Mouse (Mus musculus) forebrain, embryonic 13.5 days (tissue): ENCODE results near the gene Ttc41. TPM values are rescaled to one million over a fixed set of nuclear protein-coding genes. Genes with fewer than 3 reads are reported as not detected.
A peak's percentile ranks its signal among the peaks of the same experiment; 100 is the strongest.

ENCODE experiments used
- ATAC-seq: fragments of 200-750 bp; cut with Nextera tagmentation; 2 replicates; pipeline ENCODE4 v1.8.0; 2017
- H3K27ac ChIP-seq: fragments of 300-500 bp; sonication (generic); 2 replicates; pipeline ENCODE4 v1.5.1; 2015; ENCODE audit warnings: inconsistent platforms, mild to moderate bottlenecking, moderate library complexity
- H3K27me3 ChIP-seq: fragments of 300-500 bp; sonication (generic); 2 replicates; pipeline ENCODE4 v1.6.1; 2015; ENCODE audit warnings: mild to moderate bottlenecking, inconsistent platforms
- H3K36me3 ChIP-seq: fragments of 300-500 bp; sonication (generic); 2 replicates; pipeline ENCODE4 v1.6.1; 2015; ENCODE audit warnings: mild to moderate bottlenecking, inconsistent platforms; ENCODE audit not compliant: poor library complexity, severe bottlenecking
- H3K4me1 ChIP-seq: fragments of 300-500 bp; sonication (generic); 2 replicates; pipeline ENCODE4 v1.6.1; 2015; ENCODE audit warnings: inconsistent platforms
- H3K4me2 ChIP-seq: fragments of 300-500 bp; sonication (generic); 2 replicates; pipeline ENCODE4 v1.6.1; 2015; ENCODE audit warnings: inconsistent platforms, mild to moderate bottlenecking, moderate library complexity
- H3K4me3 ChIP-seq: fragments of 300-500 bp; sonication (generic); 2 replicates; pipeline ENCODE4 v1.5.1; 2015; ENCODE audit warnings: mild to moderate bottlenecking, inconsistent platforms
- H3K9ac ChIP-seq: fragments of 300-500 bp; sonication (generic); 2 replicates; pipeline ENCODE4 v1.6.1; 2015; ENCODE audit warnings: mild to moderate bottlenecking, inconsistent platforms
- H3K9me3 ChIP-seq: fragments of 300-500 bp; sonication (generic); replicated peaks from 2 replicates; pipeline ENCODE4 v1.6.1; 2016; ENCODE audit warnings: inconsistent platforms
- WGBS: fragments of 180-500 bp; shearing (Covaris S2); methylation state at CpG from one replicate; pipeline ENCODE4 v1.1.7; 2015; 5-methylcytosine and 5-hydroxymethylcytosine counted together
- polyA plus RNA-seq: library from polyadenylated mRNA; unstranded; fragments of >200 nt; fragmentation: Nextera tagmentation; extraction: Ambion mirVana; gene quantifications from 2 replicates; pipeline ENCODE4 v1.2.1, GENCODE M21; 2015

Ttc41 gene
- polyA plus RNA-seq, 1 experiment from 2014 or later, result 1.7 TPM

- Histone ChIP-seq H3K36me3 (no peaks in the 10 kb centered on the region), H3K4me2 (no peak overlapping the region), H3K9ac (no peak overlapping the region), H3K4me3 (no peak overlapping the region), H3K4me1 (peaks cover 10% of the 10 kb centered on the region), H3K9me3 (no peaks in the 10 kb centered on the region), H3K27ac (no peak overlapping the region), H3K27me3 (no peaks in the 10 kb centered on the region)
- ATAC-seq, result no peak
- 83% methylated on average over 7 of the region's 7 CpGs for whole genome bisulfite sequencing
Measured at GRCm38 (mm10) chr10:86789146-86789672, 83.6 kb downstream of the Ttc41 start.

- no peak overlapping the region for H3K4me3 ChIP-seq
- peaks cover 10% of the 10 kb centered on the region for H3K4me1 ChIP-seq
- whole genome bisulfite sequencing, result 86% methylated on average over 7 of the region's 7 CpGs
- H3K4me2 ChIP-seq, result no peak overlapping the region
- H3K9me3 ChIP-seq, result no peaks in the 10 kb centered on the region
- H3K9ac ChIP-seq, result no peak overlapping the region
- no peaks in the 10 kb centered on the region for H3K36me3 ChIP-seq
- no peak overlapping the region for H3K27ac ChIP-seq
- no peaks in the 10 kb centered on the region for H3K27me3 ChIP-seq
- ATAC-seq, result no peak
Measured at GRCm38 (mm10) chr10:86791507-86792184, 86.0 kb downstream of the Ttc41 start.

GRCm38 (mm10) chr10:86793509-86793951 is 87.9 kb downstream of the Ttc41 start:
- no peaks in the 10 kb centered on the region for H3K27me3 ChIP-seq
- H3K27ac ChIP-seq, result no peak overlapping the region
- H3K9me3 ChIP-seq, result no peaks in the 10 kb centered on the region
- H3K36me3 ChIP-seq, result no peaks in the 10 kb centered on the region
- no peak overlapping the region for H3K4me3 ChIP-seq
- WGBS, result 71% methylated on average over 2 of the region's 2 CpGs
- no peak overlapping the region for H3K9ac ChIP-seq
- 0 out of 2 replicates have a peak, but pooled peaks cover 1% of the 10 kb centered on the region for H3K4me1 ChIP-seq
- H3K4me2 ChIP-seq, result no peak overlapping the region
- ATAC-seq, result no peak

DNA sequence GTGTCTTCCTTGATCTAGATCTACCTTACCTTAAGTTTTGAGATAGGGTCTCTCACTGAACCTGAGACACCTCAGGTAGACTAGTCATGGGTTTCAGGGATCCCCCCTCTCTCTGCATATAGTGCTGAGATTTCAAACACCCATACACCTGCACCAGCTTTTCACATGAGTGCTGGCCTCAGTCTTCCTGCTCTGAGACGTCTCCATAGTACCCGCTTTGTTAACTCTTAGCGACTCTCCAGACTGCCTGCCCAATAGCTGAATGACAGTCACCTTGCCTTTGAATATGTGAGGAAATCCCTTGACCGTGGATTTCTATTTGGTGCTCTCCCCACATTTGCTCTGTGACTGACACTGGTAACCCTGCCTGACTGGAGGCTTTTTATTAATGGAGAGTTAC is 88.6 kb downstream of the Ttc41 start:
- Histone ChIP-seq H3K9ac (no peak overlapping the region), H3K27ac (no peak overlapping the region), H3K4me3 (no peak overlapping the region), H3K36me3 (no peaks in the 10 kb centered on the region), H3K9me3 (no peaks in the 10 kb centered on the region), H3K4me2 (no peak overlapping the region), H3K27me3 (no peaks in the 10 kb centered on the region), H3K4me1 (no peaks in the 10 kb centered on the region)
- no peak for ATAC-seq
- WGBS, result 90% methylated on average over 4 of the region's 4 CpGs

GRCm38 (mm10) chr10:86794794-86795535 is 89.4 kb downstream of the Ttc41 start:
- Histone ChIP-seq H3K27me3 (no peaks in the 10 kb centered on the region), H3K9ac (0 out of 2 replicates have a peak overlapping the region, but pooled peaks have one; percentile 16), H3K4me2 (no peak overlapping the region), H3K27ac (no peak overlapping the region), H3K4me1 (no peaks in the 10 kb centered on the region), H3K4me3 (no peak overlapping the region), H3K36me3 (no peaks in the 10 kb centered on the region), H3K9me3 (no peaks in the 10 kb centered on the region)
- 95% methylated on average over 9 of the region's 9 CpGs for WGBS
- no peak for ATAC-seq

DNA sequence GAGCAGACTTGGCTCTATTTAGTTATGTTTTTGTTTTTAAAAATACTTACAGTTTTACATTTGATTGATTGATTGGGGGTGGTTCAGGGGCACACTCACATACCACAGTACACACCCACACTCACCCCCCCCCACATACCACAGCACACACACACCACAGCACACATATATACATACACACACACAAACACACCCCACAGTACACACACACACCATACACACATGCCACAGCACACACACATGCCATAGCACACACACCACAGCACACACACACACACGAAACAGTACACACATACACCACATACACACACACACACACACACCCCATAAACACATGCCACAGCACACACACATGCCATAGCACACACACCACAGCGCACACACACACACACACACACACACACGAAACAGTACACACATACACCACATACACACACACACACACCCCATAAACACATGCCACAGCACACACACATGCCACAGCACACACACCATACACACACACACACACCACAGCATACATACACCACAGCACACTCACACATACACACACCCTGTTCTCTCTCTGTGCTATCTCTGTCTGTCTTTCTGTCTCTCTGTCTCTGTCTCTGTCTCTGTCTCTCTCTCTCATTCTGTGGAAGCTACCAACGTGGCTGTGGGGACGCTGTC is 90.6 kb downstream of the Ttc41 start:
- no peak overlapping the region for H3K4me3 ChIP-seq
- no peaks in the 10 kb centered on the region for H3K27me3 ChIP-seq
- no peak overlapping the region for H3K9ac ChIP-seq
- no peak for ATAC-seq
- 93% methylated on average over 5 of the region's 5 CpGs for WGBS
- no peak overlapping the region for H3K4me2 ChIP-seq
- H3K36me3 ChIP-seq, result no peaks in the 10 kb centered on the region
- no peaks in the 10 kb centered on the region for H3K4me1 ChIP-seq
- H3K9me3 ChIP-seq, result no peaks in the 10 kb centered on the region
- no peak overlapping the region for H3K27ac ChIP-seq

- Histone ChIP-seq H3K9ac (no peak overlapping the region), H3K4me2 (no peak overlapping the region), H3K4me1 (peaks cover 10% of the 10 kb centered on the region), H3K27me3 (no peaks in the 10 kb centered on the region), H3K4me3 (no peak overlapping the region), H3K27ac (no peak overlapping the region), H3K36me3 (no peaks in the 10 kb centered on the region), H3K9me3 (no peaks in the 10 kb centered on the region)
- WGBS, result 95% methylated on average over 1 of the region's 1 CpGs
- ATAC-seq, result no peak
Measured at GRCm38 (mm10) chr10:86807362-86807761, 101.8 kb downstream of the Ttc41 start.

- Histone ChIP-seq H3K27me3 (no peaks in the 10 kb centered on the region), H3K4me3 (no peak overlapping the region), H3K9me3 (no peaks in the 10 kb centered on the region), H3K4me1 (peaks cover 10% of the 10 kb centered on the region), H3K27ac (no peak overlapping the region; the same call in 1 of the 2 replicates), H3K4me2 (no peak overlapping the region), H3K36me3 (no peaks in the 10 kb centered on the region), H3K9ac (no peak overlapping the region)
- ATAC-seq, result no peak
- 70% methylated on average over 15 of the region's 15 CpGs for WGBS
Measured at GRCm38 (mm10) chr10:86808013-86808758, 102.6 kb downstream of the Ttc41 start.

DNA sequence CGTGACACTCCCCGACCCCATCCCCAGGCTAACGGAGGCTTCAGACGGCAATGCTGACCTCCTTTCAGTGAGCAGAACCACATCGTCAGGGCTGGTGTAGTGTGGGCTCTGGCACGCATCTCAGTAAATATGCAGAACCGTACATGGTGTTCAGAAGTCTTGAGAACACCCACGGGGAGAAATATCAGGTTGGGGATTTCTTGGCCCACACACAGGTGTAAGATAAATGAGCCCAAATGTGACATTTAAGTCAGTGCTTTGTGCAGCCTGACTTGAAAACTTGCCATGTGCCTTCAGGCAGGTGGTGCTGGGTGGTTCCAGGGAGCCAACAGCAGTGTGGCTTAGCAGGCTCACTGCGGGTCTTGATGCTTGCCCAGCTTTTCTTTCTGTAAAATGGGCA is 104.4 kb downstream of the Ttc41 start:
- Histone ChIP-seq H3K27me3 (no peaks in the 10 kb centered on the region), H3K27ac (no peak overlapping the region), H3K9ac (no peak overlapping the region), H3K36me3 (no peaks in the 10 kb centered on the region), H3K4me2 (no peak overlapping the region), H3K4me1 (peaks cover 10% of the 10 kb centered on the region), H3K9me3 (no peaks in the 10 kb centered on the region), H3K4me3 (no peak overlapping the region)
- no peak for ATAC-seq
- WGBS, result 86% methylated on average over 9 of the region's 9 CpGs

GRCm38 (mm10) chr10:86810612-86811011 is 105.0 kb downstream of the Ttc41 start:
- H3K4me1 ChIP-seq, result peaks cover 10% of the 10 kb centered on the region

DNA sequence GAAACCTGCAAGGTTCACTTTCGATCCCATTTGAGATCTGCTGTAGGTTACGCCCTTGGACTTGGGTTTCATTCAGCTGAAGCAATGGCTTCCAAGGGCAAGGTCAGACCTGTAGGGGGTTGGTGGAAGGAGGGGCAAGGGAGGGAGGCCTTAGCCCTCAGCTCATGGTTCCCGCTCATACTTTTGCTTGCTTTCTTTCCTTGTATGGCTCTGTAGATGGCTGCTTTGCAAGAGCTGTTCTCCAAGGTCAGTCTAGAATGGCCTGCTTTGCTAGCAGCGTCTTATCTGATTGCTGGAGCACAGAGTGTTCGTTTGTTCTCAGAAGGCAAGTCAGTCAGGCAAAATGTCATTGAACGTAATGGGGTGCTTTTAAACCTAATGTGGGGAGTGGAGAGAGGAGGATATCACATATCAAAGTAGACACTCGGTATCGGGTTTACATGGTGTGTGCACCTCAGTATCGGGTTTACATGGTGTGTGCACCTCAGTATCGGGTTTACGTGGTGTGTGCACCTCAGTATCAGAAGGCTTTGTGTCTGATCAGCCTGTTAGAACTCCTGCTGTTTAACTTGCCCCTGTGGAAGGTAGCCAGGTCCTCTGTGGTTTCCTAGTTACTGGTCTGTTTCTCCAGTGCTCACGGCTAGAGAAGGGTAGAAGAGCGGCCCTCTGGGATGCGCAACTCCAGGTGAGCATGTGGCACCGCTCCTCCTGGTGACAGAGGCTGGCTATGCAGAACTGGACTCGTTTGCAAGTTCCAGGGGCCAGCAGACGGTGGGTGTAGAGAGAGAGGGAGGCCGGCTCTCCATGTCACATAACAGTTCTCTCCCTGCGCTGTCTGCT is 108.9 kb downstream of the Ttc41 start:
- H3K27me3 ChIP-seq, result no peaks in the 10 kb centered on the region
- H3K9me3 ChIP-seq, result no peaks in the 10 kb centered on the region
- 86% methylated on average over 19 of the region's 19 CpGs for WGBS
- peaks cover 4% of the 10 kb centered on the region for H3K4me1 ChIP-seq
- no peak overlapping the region for H3K4me3 ChIP-seq
- H3K9ac ChIP-seq, result no peak overlapping the region
- no peak overlapping the region for H3K27ac ChIP-seq
- H3K4me2 ChIP-seq, result no peak overlapping the region
- no peaks in the 10 kb centered on the region for H3K36me3 ChIP-seq
- no peak for ATAC-seq

More at GRCm38 (mm10) chr10:86810612-86811011, 105.0 kb downstream of the Ttc41 start:
- Histone ChIP-seq H3K27me3 (no peaks in the 10 kb centered on the region), H3K4me2 (no peak overlapping the region), H3K27ac (no peak overlapping the region), H3K9ac (no peak overlapping the region), H3K4me3 (no peak overlapping the region), H3K9me3 (no peaks in the 10 kb centered on the region), H3K36me3 (no peaks in the 10 kb centered on the region)
- ATAC-seq, result no peak
- 97% methylated on average over 5 of the region's 5 CpGs for WGBS
